Mouse (Mus musculus): ENCODE data around the gene Gm49395. TPM values are rescaled to one million over a fixed set of nuclear protein-coding genes. Genes with fewer than 3 reads are reported as not detected.

The Gm49395 gene
- polyA plus RNA-seq, 1 experiment from 2014 or later: 3.9 TPM

DNA sequence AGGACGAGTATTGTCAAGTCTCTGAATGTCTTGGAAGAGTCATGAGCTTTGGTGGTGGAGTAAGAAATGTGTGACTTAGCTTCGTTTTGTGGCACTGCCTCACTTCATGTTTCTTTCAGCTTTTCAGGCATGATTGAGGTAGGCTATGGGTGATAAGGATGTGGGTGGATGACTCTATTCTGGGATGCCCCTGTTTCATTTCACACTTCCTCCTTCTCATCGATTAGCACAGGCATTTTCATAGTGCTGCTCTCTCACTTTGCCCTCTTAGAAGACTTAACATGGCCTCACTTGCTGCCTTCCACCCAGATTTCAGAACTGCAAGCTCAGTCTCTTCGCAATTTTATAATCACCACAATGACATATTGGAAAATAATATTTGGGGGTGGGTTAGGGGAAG is 102.1 kb downstream of the Gm49395 start:
- ATAC-seq (no peak), DNase-seq (no peak)
- no peak overlapping the region for H3K9ac ChIP-seq (replicated peaks)
- 52% methylated on average over 4 of the region's 4 CpGs for WGBS (ENCODE audit: insufficient replicate concordance)
- no peak overlapping the region for H3K4me3 ChIP-seq (ENCODE audit: low read depth, low read length)
- no peak overlapping the region for H3K27ac ChIP-seq (ENCODE audit: low read depth)
- TF ChIP-seq CTCF (IDR thresholded peaks at IDR 0.05; ENCODE audit: low read depth) (no peak), EP300 (IDR thresholded peaks at IDR 0.05; ENCODE audit: low read depth) (no peak)
- H3K36me3 ChIP-seq (replicated peaks; ENCODE audit: insufficient read depth, low read length): peaks cover 8% of the 10 kb centered on the region; the same call in 1 of the 2 replicates
- H3K4me2 ChIP-seq (ENCODE audit: low read depth, low read length): no peak overlapping the region
- peaks cover 3% of the 10 kb centered on the region; the same call in 1 of the 2 replicates for H3K9me3 ChIP-seq (ENCODE audit: low read length)
- no peaks in the 10 kb centered on the region for H3K4me1 ChIP-seq (ENCODE audit: insufficient read depth)
- no peaks in the 10 kb centered on the region for H3K27me3 ChIP-seq (ENCODE audit: insufficient read depth, low read length)

DNA sequence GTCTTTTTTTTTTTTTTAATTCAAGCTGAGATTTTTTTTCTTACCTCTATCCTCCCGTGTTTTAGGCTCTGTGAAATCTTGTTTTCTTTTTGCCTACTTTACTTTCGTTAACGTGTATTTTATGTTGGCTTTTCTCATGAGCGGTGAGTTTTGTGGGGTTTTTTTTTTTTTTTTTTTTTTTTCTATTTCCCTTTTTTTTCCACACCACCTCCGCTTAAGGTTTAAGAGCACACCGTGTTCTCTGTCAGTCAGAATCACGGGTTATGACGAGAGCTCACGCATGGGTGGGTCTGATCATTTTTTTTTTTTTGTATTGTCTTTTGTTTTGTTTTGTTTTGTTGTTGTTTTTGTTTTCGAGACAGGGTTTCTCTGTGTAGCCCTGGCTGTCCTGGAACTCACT is 103.6 kb downstream of the Gm49395 start:
- H3K27ac ChIP-seq (ENCODE audit: low read depth): no peak overlapping the region
- WGBS (ENCODE audit: insufficient replicate concordance): 78% methylated on average over 10 of the region's 10 CpGs

DNA sequence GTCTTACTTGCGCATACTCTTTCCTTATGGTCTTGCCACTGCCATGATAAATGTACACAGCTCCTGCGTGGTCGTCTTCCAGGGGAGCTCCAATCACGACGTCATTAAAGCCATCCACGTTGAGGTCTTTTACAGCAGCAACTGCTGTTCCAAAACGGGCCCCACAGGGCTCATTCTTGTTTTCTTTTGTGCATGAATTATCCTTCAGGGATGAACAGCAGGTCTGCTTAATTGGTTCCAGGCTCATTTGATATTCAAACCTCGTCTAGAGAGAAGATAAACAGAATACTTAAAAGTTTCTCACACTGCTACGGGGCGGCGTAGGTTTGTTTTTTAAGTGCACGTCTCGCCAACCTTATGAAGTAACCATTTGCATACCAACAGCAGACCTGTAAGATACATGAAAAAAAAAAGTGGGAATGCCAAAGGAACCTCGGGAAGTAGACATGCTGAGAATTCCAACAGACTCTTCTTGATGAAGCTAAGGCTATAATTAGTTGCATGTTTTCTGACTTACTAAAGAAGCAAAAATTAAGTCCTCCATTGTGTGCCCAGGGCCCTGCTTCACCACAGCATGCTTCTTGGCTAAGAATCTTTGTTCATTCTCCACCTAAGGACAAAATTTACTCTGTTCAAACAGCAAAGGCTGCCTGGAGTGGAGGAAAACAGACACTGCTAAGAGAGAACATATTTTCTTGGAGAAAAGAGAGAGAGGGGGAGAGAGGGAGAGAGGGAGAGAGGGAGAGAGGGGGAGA is 109.3 kb downstream of the Gm49395 start:
- WGBS (ENCODE audit: insufficient replicate concordance): 66% methylated on average over 14 of the region's 14 CpGs
- Histone ChIP-seq H3K27ac (ENCODE audit: low read depth) (no peak overlapping the region), H3K9ac (replicated peaks) (no peak overlapping the region), H3K4me2 (ENCODE audit: low read depth, low read length) (no peak overlapping the region), H3K36me3 (replicated peaks; ENCODE audit: insufficient read depth, low read length) (peaks cover 5% of the 10 kb centered on the region), H3K27me3 (ENCODE audit: insufficient read depth, low read length) (no peaks in the 10 kb centered on the region), H3K4me3 (ENCODE audit: low read depth, low read length) (no peak overlapping the region), H3K9me3 (ENCODE audit: low read length) (no peaks in the 10 kb centered on the region), H3K4me1 (ENCODE audit: insufficient read depth) (no peaks in the 10 kb centered on the region)
- ATAC-seq (no peak), DNase-seq (no peak)
- TF ChIP-seq CTCF (IDR thresholded peaks at IDR 0.05; ENCODE audit: low read depth) (no peak), EP300 (IDR thresholded peaks at IDR 0.05; ENCODE audit: low read depth) (no peak)

More for the DNA sequence above, 103.6 kb downstream of the Gm49395 start:
- Histone ChIP-seq H3K36me3 (replicated peaks; ENCODE audit: insufficient read depth, low read length) (peaks cover 8% of the 10 kb centered on the region; the same call in 1 of the 2 replicates), H3K4me2 (ENCODE audit: low read depth, low read length) (no peak overlapping the region), H3K27me3 (ENCODE audit: insufficient read depth, low read length) (no peaks in the 10 kb centered on the region), H3K9me3 (ENCODE audit: low read length) (peaks cover 3% of the 10 kb centered on the region; the same call in 1 of the 2 replicates), H3K4me3 (ENCODE audit: low read depth, low read length) (no peak overlapping the region), H3K9ac (replicated peaks) (no peak overlapping the region), H3K4me1 (ENCODE audit: insufficient read depth) (no peaks in the 10 kb centered on the region)
- no peak for TF ChIP-seq CTCF (IDR thresholded peaks at IDR 0.05; ENCODE audit: low read depth)
- TF ChIP-seq EP300 (IDR thresholded peaks at IDR 0.05; ENCODE audit: low read depth): no peak
- DNase-seq (no peak), ATAC-seq (no peak)

DNA sequence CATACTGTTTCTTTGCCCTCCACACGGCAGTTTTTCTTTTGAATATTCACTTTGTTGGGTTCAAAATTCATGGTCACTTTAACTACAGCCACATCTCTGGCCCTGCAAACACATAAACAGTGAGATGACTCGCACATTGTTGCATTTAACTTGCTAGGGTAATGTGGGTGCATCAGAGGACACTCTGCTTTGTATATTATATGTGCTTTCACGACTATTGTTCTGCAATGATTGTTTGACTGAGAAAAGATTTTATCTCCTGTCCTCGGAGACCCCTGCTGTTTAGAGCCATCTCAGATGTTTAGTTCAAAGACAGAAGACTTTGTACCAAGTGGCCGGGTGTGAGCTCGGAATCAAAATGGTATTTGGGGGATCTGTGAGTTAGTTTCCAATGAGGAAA is 114.1 kb downstream of the Gm49395 start:
- WGBS (ENCODE audit: insufficient replicate concordance): 64% methylated on average over 6 of the region's 6 CpGs
- H3K4me3 ChIP-seq (ENCODE audit: low read depth, low read length): no peak overlapping the region
- no peak overlapping the region for H3K4me2 ChIP-seq (ENCODE audit: low read depth, low read length)
- H3K9me3 ChIP-seq (ENCODE audit: low read length): no peaks in the 10 kb centered on the region
- H3K27ac ChIP-seq (ENCODE audit: low read depth): no peak overlapping the region
- no peak overlapping the region for H3K9ac ChIP-seq (replicated peaks)
- no peak for ATAC-seq
- TF ChIP-seq EP300 (IDR thresholded peaks at IDR 0.05; ENCODE audit: low read depth) (no peak), CTCF (IDR thresholded peaks at IDR 0.05; ENCODE audit: low read depth) (no peak)
- DNase-seq: no peak
- H3K36me3 ChIP-seq (replicated peaks; ENCODE audit: insufficient read depth, low read length): peaks cover 10% of the 10 kb centered on the region
- H3K27me3 ChIP-seq (ENCODE audit: insufficient read depth, low read length): no peaks in the 10 kb centered on the region
- H3K4me1 ChIP-seq (ENCODE audit: insufficient read depth): no peaks in the 10 kb centered on the region

DNA sequence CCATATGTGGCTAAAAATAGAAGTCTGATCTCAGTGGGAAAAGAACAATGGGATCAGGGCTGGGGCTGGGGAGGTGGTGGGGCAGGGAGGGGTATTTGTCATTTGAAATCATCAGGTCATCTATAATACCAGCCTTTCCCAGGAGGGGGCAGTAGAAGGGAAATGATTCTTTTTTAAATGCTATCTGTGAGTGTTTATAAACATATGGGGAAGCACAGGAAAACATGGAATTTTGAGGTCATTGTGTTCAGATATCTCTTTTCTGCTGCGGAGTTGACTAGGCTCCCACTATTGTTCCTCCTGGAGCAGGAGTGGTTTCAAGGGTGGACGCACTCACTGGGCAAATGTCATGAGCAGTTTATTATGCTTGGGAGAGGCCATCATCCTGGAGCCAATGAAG is 114.6 kb downstream of the Gm49395 start:
- no peak overlapping the region for H3K27ac ChIP-seq (ENCODE audit: low read depth)
- no peak overlapping the region for H3K9ac ChIP-seq (replicated peaks)
- H3K27me3 ChIP-seq (ENCODE audit: insufficient read depth, low read length): no peaks in the 10 kb centered on the region
- DNase-seq (peak; percentile 21), ATAC-seq (no peak)
- 47% methylated on average over 2 of the region's 2 CpGs for WGBS (ENCODE audit: insufficient replicate concordance)
- no peak overlapping the region for H3K4me3 ChIP-seq (ENCODE audit: low read depth, low read length)
- H3K4me1 ChIP-seq (ENCODE audit: insufficient read depth): no peaks in the 10 kb centered on the region
- peaks cover 10% of the 10 kb centered on the region for H3K36me3 ChIP-seq (replicated peaks; ENCODE audit: insufficient read depth, low read length)
- H3K9me3 ChIP-seq (ENCODE audit: low read length): no peaks in the 10 kb centered on the region
- H3K4me2 ChIP-seq (ENCODE audit: low read depth, low read length): no peak overlapping the region
- TF ChIP-seq CTCF (IDR thresholded peaks at IDR 0.05; ENCODE audit: low read depth) (peak; percentile 48), EP300 (IDR thresholded peaks at IDR 0.05; ENCODE audit: low read depth) (no peak)

Other genes starting within 250 kb of the Gm49395 start
- gene Itga2, start 169.8 kb downstream of the Gm49395 start, polyA plus RNA-seq (2015; fragmentation: Nextera tagmentation; extraction: Ambion mirVana): 0.60 and 0.79 TPM in 2 replicates
- gene Pelo, start 11.7 kb downstream of the Gm49395 start, polyA plus RNA-seq (2015; fragmentation: Nextera tagmentation; extraction: Ambion mirVana): 4.7 and 5.4 TPM in 2 replicates
- gene Itga1, start within 50 bp of the Gm49395 start, polyA plus RNA-seq (2015; fragmentation: Nextera tagmentation; extraction: Ambion mirVana): 4.9 and 5.9 TPM in 2 replicates